Mouse (Mus musculus): ENCODE results near the gene Nt5dc2. TPM values are rescaled to one million over a fixed set of nuclear protein-coding genes. Genes with fewer than 3 reads are reported as not detected.
A peak's percentile ranks its signal among the peaks of the same experiment; 100 is the strongest.

Gene Nt5dc2
- polyA plus RNA-seq, 1 experiment from 2014 or later = 162 TPM

DNA sequence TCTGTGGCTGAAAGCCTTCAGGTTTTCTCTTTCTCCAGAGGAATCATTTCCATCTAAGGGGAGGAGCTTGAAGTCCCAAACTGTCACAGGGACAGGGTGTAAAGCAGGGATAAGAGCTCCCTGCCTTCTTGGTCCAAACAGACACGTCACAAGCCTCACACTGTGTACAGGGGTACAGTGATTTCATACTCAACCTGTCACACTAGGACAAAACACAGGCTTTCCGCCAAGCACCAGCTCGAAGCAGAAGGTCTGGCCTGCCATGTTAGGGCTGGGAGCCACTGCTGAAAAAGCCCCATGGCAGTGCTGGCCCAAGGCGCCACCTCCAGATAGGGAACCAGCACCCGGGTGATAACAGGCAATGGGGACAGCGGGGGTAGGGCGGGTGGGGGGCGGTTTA is 33.2 kb downstream of the Nt5dc2 start:
- Histone ChIP-seq H3K36me3 (ENCODE audit: insufficient read depth, low read length) (no peaks in the 10 kb centered on the region), H3K27ac (ENCODE audit: low read length) (no peak overlapping the region), H3K27me3 (replicated peaks; ENCODE audit: insufficient read depth, low read length) (no peaks in the 10 kb centered on the region), H3K4me3 (ENCODE audit: low read depth, low read length) (no peak overlapping the region), H3K9ac (replicated peaks; ENCODE audit: low read depth) (no peak overlapping the region), H3K9me3 (ENCODE audit: low read length) (no peaks in the 10 kb centered on the region), H3K4me1 (ENCODE audit: insufficient read depth, low read depth, low read length) (no peaks in the 10 kb centered on the region; the same call in none of the 2 replicates), H3K4me2 (replicated peaks; ENCODE audit: low read depth, low read length) (no peak overlapping the region)
- 70% methylated on average over 8 of the region's 8 CpGs for WGBS
- DNase-seq (ENCODE audit: low spot score) = no peak
- no peak for ATAC-seq
- no peak for TF ChIP-seq CTCF (IDR thresholded peaks at IDR 0.05)
- no peak for TF ChIP-seq EP300 (IDR thresholded peaks at IDR 0.05)

GRCm38 (mm10) chr14:31165010-31165409 is 34.2 kb downstream of the Nt5dc2 start:
- Histone ChIP-seq H3K9me3 (ENCODE audit: low read length) (no peaks in the 10 kb centered on the region), H3K4me3 (ENCODE audit: low read depth, low read length) (no peak overlapping the region), H3K4me2 (replicated peaks; ENCODE audit: low read depth, low read length) (no peak overlapping the region), H3K27ac (ENCODE audit: low read length) (no peak overlapping the region), H3K36me3 (ENCODE audit: insufficient read depth, low read length) (no peaks in the 10 kb centered on the region), H3K9ac (replicated peaks; ENCODE audit: low read depth) (no peak overlapping the region), H3K27me3 (replicated peaks; ENCODE audit: insufficient read depth, low read length) (no peaks in the 10 kb centered on the region), H3K4me1 (ENCODE audit: insufficient read depth, low read depth, low read length) (no peaks in the 10 kb centered on the region; the same call in none of the 2 replicates)
- TF ChIP-seq CTCF (IDR thresholded peaks at IDR 0.05) (no peak), EP300 (IDR thresholded peaks at IDR 0.05) (no peak)
- DNase-seq (ENCODE audit: low spot score) (no peak), ATAC-seq (no peak)
- WGBS = 45% methylated on average over 2 of the region's 2 CpGs

DNA sequence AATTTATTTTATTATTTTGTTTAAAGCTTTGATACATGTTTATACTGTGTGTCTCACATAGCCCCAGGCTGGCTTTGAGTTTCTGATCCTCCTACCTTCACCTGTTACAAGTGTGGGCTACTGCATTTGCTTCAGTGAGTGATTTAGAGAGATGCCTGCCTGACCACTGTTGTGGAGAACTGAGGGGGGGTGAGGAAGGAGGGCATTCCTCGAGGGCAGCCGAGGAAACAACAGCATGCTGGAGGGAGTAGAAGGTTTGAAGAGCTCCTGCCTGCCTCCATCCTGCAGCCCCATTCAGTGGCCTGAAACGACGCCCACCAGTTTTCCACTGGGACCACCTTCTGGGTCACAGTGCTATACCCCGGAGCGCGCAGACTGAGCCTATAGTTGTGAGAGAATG is 34.6 kb downstream of the Nt5dc2 start:
- Histone ChIP-seq H3K27me3 (replicated peaks; ENCODE audit: insufficient read depth, low read length) (no peaks in the 10 kb centered on the region), H3K4me2 (replicated peaks; ENCODE audit: low read depth, low read length) (no peak overlapping the region), H3K4me3 (ENCODE audit: low read depth, low read length) (no peak overlapping the region), H3K9me3 (ENCODE audit: low read length) (no peaks in the 10 kb centered on the region), H3K9ac (replicated peaks; ENCODE audit: low read depth) (no peak overlapping the region), H3K27ac (ENCODE audit: low read length) (no peak overlapping the region), H3K36me3 (ENCODE audit: insufficient read depth, low read length) (0 out of 2 replicates have a peak, but pooled peaks cover 2% of the 10 kb centered on the region), H3K4me1 (ENCODE audit: insufficient read depth, low read depth, low read length) (no peaks in the 10 kb centered on the region; the same call in none of the 2 replicates)
- DNase-seq (ENCODE audit: low spot score) (no peak), ATAC-seq (no peak)
- no peak for TF ChIP-seq CTCF (IDR thresholded peaks at IDR 0.05)
- no peak for TF ChIP-seq EP300 (IDR thresholded peaks at IDR 0.05)
- WGBS = 56% methylated on average over 7 of the region's 7 CpGs

DNA sequence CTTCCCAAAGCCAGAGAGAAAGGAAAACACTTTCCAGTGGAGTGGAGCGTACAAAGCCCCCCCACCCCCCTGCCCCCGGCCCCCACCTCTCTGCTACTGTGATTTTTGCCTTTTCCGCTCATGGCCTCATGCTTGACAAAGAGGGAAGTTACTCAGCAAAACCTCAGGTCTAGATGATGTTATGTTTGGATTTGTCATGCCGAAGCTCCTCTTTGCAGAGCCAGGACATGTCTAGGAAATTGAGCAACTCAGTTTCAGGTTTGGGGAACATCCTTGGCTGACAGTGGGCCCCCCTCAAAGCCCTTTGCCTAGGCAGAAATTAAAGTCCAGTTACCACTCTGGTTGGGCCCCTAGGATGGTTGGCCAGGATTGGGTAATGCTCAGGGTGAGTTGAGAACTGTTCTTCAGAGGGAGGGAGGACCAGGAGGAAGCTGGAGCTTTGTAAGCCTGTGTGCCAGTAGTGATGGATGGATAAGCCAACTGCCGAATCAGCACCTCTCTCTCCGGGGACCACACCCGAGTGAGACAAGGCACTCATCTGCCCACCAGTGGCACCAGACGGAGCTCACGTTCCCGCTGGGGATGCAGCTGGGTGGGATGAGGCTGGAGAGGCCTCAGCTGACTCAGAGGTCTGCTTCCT is 35.3 kb downstream of the Nt5dc2 start:
- TF ChIP-seq CTCF (IDR thresholded peaks at IDR 0.05) = peak; percentile 22
- TF ChIP-seq EP300 (IDR thresholded peaks at IDR 0.05) = no peak
- Histone ChIP-seq H3K4me1 (ENCODE audit: insufficient read depth, low read depth, low read length) (no peaks in the 10 kb centered on the region; the same call in none of the 2 replicates), H3K27me3 (replicated peaks; ENCODE audit: insufficient read depth, low read length) (no peaks in the 10 kb centered on the region), H3K9ac (replicated peaks; ENCODE audit: low read depth) (no peak overlapping the region), H3K9me3 (ENCODE audit: low read length) (no peaks in the 10 kb centered on the region), H3K36me3 (ENCODE audit: insufficient read depth, low read length) (0 out of 2 replicates have a peak, but pooled peaks cover 7% of the 10 kb centered on the region), H3K4me2 (replicated peaks; ENCODE audit: low read depth, low read length) (peak overlapping the region; percentile 44), H3K4me3 (ENCODE audit: low read depth, low read length) (no peak overlapping the region; the same call in 1 of the 2 replicates), H3K27ac (ENCODE audit: low read length) (0 out of 2 replicates have a peak overlapping the region, but pooled peaks have one; percentile 15)
- DNase-seq (ENCODE audit: low spot score) (peak; percentile 65), ATAC-seq (peak; percentile 34)
- 39% methylated on average over 10 of the region's 10 CpGs for WGBS

- Histone ChIP-seq H3K4me2 (replicated peaks; ENCODE audit: low read depth, low read length) (peak overlapping the region; percentile 44), H3K9ac (replicated peaks; ENCODE audit: low read depth) (0 out of 2 replicates have a peak overlapping the region, but pooled peaks have one; percentile 19), H3K9me3 (ENCODE audit: low read length) (no peaks in the 10 kb centered on the region), H3K36me3 (ENCODE audit: insufficient read depth, low read length) (peaks cover 14% of the 10 kb centered on the region; the same call in 1 of the 2 replicates), H3K4me3 (ENCODE audit: low read depth, low read length) (peak overlapping the region; percentile 31; the same call in 1 of the 2 replicates), H3K4me1 (ENCODE audit: insufficient read depth, low read depth, low read length) (no peaks in the 10 kb centered on the region; the same call in none of the 2 replicates), H3K27me3 (replicated peaks; ENCODE audit: insufficient read depth, low read length) (no peaks in the 10 kb centered on the region), H3K27ac (ENCODE audit: low read length) (peak overlapping the region; percentile 15; the same call in 1 of the 2 replicates)
- 44% methylated on average over 9 of the region's 9 CpGs for WGBS
- TF ChIP-seq EP300 (IDR thresholded peaks at IDR 0.05) = no peak
- TF ChIP-seq CTCF (IDR thresholded peaks at IDR 0.05) = no peak
- DNase-seq (ENCODE audit: low spot score) (no peak), ATAC-seq (no peak)
These were observed 36.0 kb downstream of the Nt5dc2 start for GRCm38 (mm10) chr14:31166827-31167226.

- Histone ChIP-seq H3K4me2 (replicated peaks; ENCODE audit: low read depth, low read length) (peak within 1 kb of the TSS; percentile 44), H3K27ac (ENCODE audit: low read length) (peak within 1 kb of the TSS; percentile 62), H3K36me3 (ENCODE audit: insufficient read depth, low read length) (peaks cover 28% of the 10 kb centered on the region), H3K4me1 (ENCODE audit: insufficient read depth, low read depth, low read length) (no peaks in the 10 kb centered on the region; the same call in 1 of the 2 replicates), H3K9ac (replicated peaks; ENCODE audit: low read depth) (peak within 1 kb of the TSS; percentile 19; the same call in 1 of the 2 replicates), H3K27me3 (replicated peaks; ENCODE audit: insufficient read depth, low read length) (no peaks in the 10 kb centered on the region), H3K9me3 (ENCODE audit: low read length) (no peaks in the 10 kb centered on the region), H3K4me3 (ENCODE audit: low read depth, low read length) (peak within 1 kb of the TSS; percentile 31)
- TF ChIP-seq CTCF (IDR thresholded peaks at IDR 0.05) (no peak), EP300 (IDR thresholded peaks at IDR 0.05) (peak; percentile 79; the same call in 1 of the 2 replicates)
- 23% methylated on average over 10 of the region's 10 CpGs for WGBS
- DNase-seq (ENCODE audit: low spot score) (peak; percentile 62), ATAC-seq (peak; percentile 66)
These were observed 37.6 kb downstream of the Nt5dc2 start, which contains the start of gene Stab1 for GRCm38 (mm10) chr14:31168425-31168824. Gene Stab1 (minus strand): TSS chr14:31168641.

Measured in lung, postnatal 0 days (tissue).